11 mouse cellular contexts compared by ENCODE assay signal in genomic region chr1:151461265-151461664, GRCm38 (mm10). TPM values are rescaled to one million over a fixed set of nuclear protein-coding genes. Genes with fewer than 3 reads are reported as not detected.
A peak's percentile ranks its signal among the peaks of the same experiment; 100 is the strongest.
DNase-seq lines count a peak whose midpoint lies in the region; ATAC-seq and TF ChIP-seq lines count a peak whose summit lies in the region.
"Had no signal": no experiment of that assay in that cellular context is flagged by ENCODE, and none has a peak within 500 bp of the region (broad histone marks: within the 10 kb centered on the region; RNA-seq: fewer than 3 reads in every experiment).

No protein-coding gene starts in this region.

- H3K27me3 ChIP-seq in E14TG2a.4 (ENCODE audit: insufficient read depth, low read length), result no peaks in the 10 kb centered on the region
- H3K27me3 ChIP-seq: embryonic facial prominence, embryonic 13.5 days had no signal

- peak; percentile 64 for ATAC-seq in frontal cortex, adult (ENCODE audit: low TSS enrichment)
- ATAC-seq: hindbrain, embryonic 16.5 days had no signal

- no peak overlapping the region for H3K4me3 ChIP-seq in lung, adult 2 months (replicated peaks; ENCODE audit: extremely low read depth, low read depth, low read length)
- no peak overlapping the region for H3K4me3 ChIP-seq in E14TG2a.4 (replicated peaks; ENCODE audit: low read length)
- H3K4me3 ChIP-seq in cortical plate, adult 2 months (ENCODE audit: insufficient read depth, low read length), result no peak overlapping the region
- H3K4me3 ChIP-seq: embryonic facial prominence, embryonic 13.5 days had no signal

- TF ChIP-seq CTCF in lung, adult 2 months (IDR thresholded peaks at IDR 0.05; ENCODE audit: insufficient read depth, low read length), result peak; percentile 26
- TF ChIP-seq CTCF in E14TG2a.4 (conservative IDR thresholded peaks at IDR 0.05; ENCODE audit: low read length), result peak; percentile 47
- peak; percentile 31; the same call in 1 of the 2 replicates for TF ChIP-seq CTCF in cortical plate, adult 2 months (IDR thresholded peaks at IDR 0.05; ENCODE audit: extremely low read depth, insufficient read depth, low read length)

- no peak for TF ChIP-seq POLR2A in lung, adult 2 months (IDR thresholded peaks at IDR 0.05; ENCODE audit: borderline replicate concordance, extremely low read depth, low read depth, low read length)
- no peak for TF ChIP-seq POLR2A in cortical plate, adult 2 months (IDR thresholded peaks at IDR 0.05; ENCODE audit: extremely low read depth, insufficient read depth, low read length)

- H3K9me3 ChIP-seq in E14TG2a.4 (ENCODE audit: low read length), result no peaks in the 10 kb centered on the region
- H3K9me3 ChIP-seq: embryonic facial prominence, embryonic 13.5 days had no signal

- no peak for DNase-seq in frontal cortex, postnatal 36 days (ENCODE audit: low spot score in 2 of 2)
- no peak for DNase-seq in lung, adult 2 months
- DNase-seq in lung, postnatal 25 days (ENCODE audit: low spot score), result no peak
- DNase-seq in MN1 (ENCODE audit: low spot score), result no peak
- no peak for DNase-seq in cerebellum, adult 8-10 months
- DNase-seq: thymus, postnatal 36 days had no signal

- H3K4me1 ChIP-seq in lung, adult 2 months (ENCODE audit: control insufficient read depth, insufficient read depth, low read length), result no peaks in the 10 kb centered on the region
- peaks cover 19% of the 10 kb centered on the region for H3K4me1 ChIP-seq in E14TG2a.4 (replicated peaks; ENCODE audit: low read depth, low read length)
- no peaks in the 10 kb centered on the region for H3K4me1 ChIP-seq in cortical plate, adult 2 months (ENCODE audit: control insufficient read depth, insufficient read depth, low read length)
- H3K4me1 ChIP-seq: embryonic facial prominence, embryonic 13.5 days had no signal

- H3K27ac ChIP-seq in cortical plate, adult 2 months (ENCODE audit: insufficient read depth, low read length), result no peak overlapping the region
- H3K27ac ChIP-seq: embryonic facial prominence, embryonic 13.5 days had no signal

- H3K36me3 ChIP-seq in E14TG2a.4 (ENCODE audit: insufficient read depth, low read length), result peaks cover 33% of the 10 kb centered on the region

- 87% methylated on average over 9 of the region's 9 CpGs for WGBS in lung, adult 2 months

RNA-seq across cellular contexts. Expression of gene Trmt1l, which starts 32.9 kb away (rescaled TPM):
- polyA plus RNA-seq in lung, adult 2 months (2012; rRNA removed), result 13.2 and 13.8 TPM in 2 replicates
- polyA plus RNA-seq in cortical plate, adult 2 months (2012; rRNA removed), result 29.8 and 31.3 TPM in 2 replicates

RNA-seq across cellular contexts. Expression of gene Swt1, which starts 33.0 kb away (rescaled TPM):
- polyA plus RNA-seq in lung, adult 2 months (2012; rRNA removed), result 12.2 and 14.2 TPM in 2 replicates
- 10.9 and 12.3 TPM in 2 replicates for polyA plus RNA-seq in cortical plate, adult 2 months (2012; rRNA removed)

RNA-seq across cellular contexts. Expression of gene Rnf2, which starts 39.5 kb away (rescaled TPM):
- polyA plus RNA-seq in lung, adult 2 months (2012; rRNA removed), result 9.4 and 12.0 TPM in 2 replicates
- polyA plus RNA-seq in cortical plate, adult 2 months (2012; rRNA removed), result 33.8 and 33.9 TPM in 2 replicates
